Mouse (Mus musculus): Measurements from ENCODE around the gene Morc4. TPM values are rescaled to one million over a fixed set of nuclear protein-coding genes. Genes with fewer than 3 reads are reported as not detected.

The Morc4 gene
- total RNA-seq, 2 experiments from 2014 or later = 0.42 TPM; not detected in 1

Other genes starting within 250 kb of the Morc4 start
- gene Tbc1d8b, start 186.7 kb downstream of the Morc4 start, total RNA-seq (2015; ENCODE audit: low replicate concordance) = 0.84 and 6.1 TPM in 2 replicates
- gene Tbc1d8b, start 186.7 kb downstream of the Morc4 start, total RNA-seq (2017; ENCODE audit: low replicate concordance) = 1.6 and 2.4 TPM in 2 replicates
- gene Gm15013, start 157.2 kb downstream of the Morc4 start, total RNA-seq (2015; ENCODE audit: low replicate concordance) = not detected in 2 replicates
- gene Gm15013, start 157.2 kb downstream of the Morc4 start, total RNA-seq (2017; ENCODE audit: low replicate concordance) = not detected in 2 replicates
- gene Ripply1, start 89.3 kb downstream of the Morc4 start, total RNA-seq (2015; ENCODE audit: low replicate concordance) = 1.3 TPM in 1 of 2 replicates, not detected in the other
- not detected in 2 replicates for gene Ripply1, start 89.3 kb downstream of the Morc4 start, total RNA-seq (2017; ENCODE audit: low replicate concordance)
- gene Cldn2, start 70.8 kb downstream of the Morc4 start, total RNA-seq (2015; ENCODE audit: low replicate concordance) = not detected in 2 replicates
- gene Cldn2, start 70.8 kb downstream of the Morc4 start, total RNA-seq (2017; ENCODE audit: low replicate concordance) = not detected in 2 replicates
- 6.7 and 11.5 TPM in 2 replicates for gene Rbm41, start 126.9 kb upstream of the Morc4 start, total RNA-seq (2015; ENCODE audit: low replicate concordance)
- 1.4 and 1.5 TPM in 2 replicates for gene Rbm41, start 126.9 kb upstream of the Morc4 start, total RNA-seq (2017; ENCODE audit: low replicate concordance)
- gene Nup62cl, start 191.0 kb upstream of the Morc4 start, total RNA-seq (2015; ENCODE audit: low replicate concordance) = not detected in 2 replicates
- gene Nup62cl, start 191.0 kb upstream of the Morc4 start, total RNA-seq (2017; ENCODE audit: low replicate concordance) = not detected in 2 replicates
- not detected in 2 replicates for gene Pih1h3b, start 191.2 kb upstream of the Morc4 start, total RNA-seq (2015; ENCODE audit: low replicate concordance)
- gene Pih1h3b, start 191.2 kb upstream of the Morc4 start, total RNA-seq (2017; ENCODE audit: low replicate concordance) = not detected in 2 replicates

All from erythroid progenitor cell, adult 5-6 weeks (primary cell).